Mouse (Mus musculus) hindbrain, postnatal 0 days (tissue): ENCODE data around the gene Dmgdh. TPM values are rescaled to one million over a fixed set of nuclear protein-coding genes. Genes with fewer than 3 reads are reported as not detected.

ENCODE experiments used
- ATAC-seq: fragments of 200-750 bp; cut with Nextera tagmentation; 2 replicates; pipeline ENCODE4 v1.8.0; 2017; ENCODE audit warnings: mild to moderate bottlenecking, moderate TSS enrichment, moderate library complexity
- DNase-seq: peaks from one replicate; pipeline ENCODE4 v3.0.0-alpha.2; 2015; ENCODE audit warnings: low spot score
- H3K27ac ChIP-seq: fragments of 300-500 bp; sonication (generic); 2 replicates; pipeline ENCODE4 v1.5.1; 2014; ENCODE audit warnings: mild to moderate bottlenecking
- H3K27me3 ChIP-seq: fragments of 300-500 bp; sonication (generic); 2 replicates; pipeline ENCODE4 v1.6.1; 2014; ENCODE audit warnings: low read length, mixed read lengths; ENCODE audit not compliant: insufficient read depth
- H3K36me3 ChIP-seq: fragments of 300-500 bp; sonication (generic); 2 replicates; pipeline ENCODE4 v1.6.1; 2014; ENCODE audit warnings: low read length, mixed read lengths; ENCODE audit not compliant: insufficient read depth
- H3K4me1 ChIP-seq: fragments of 300-500 bp; sonication (generic); 2 replicates; pipeline ENCODE4 v1.6.1; 2014; ENCODE audit warnings: antibody characterized with exemption, low read length, mixed read lengths; ENCODE audit not compliant: insufficient read depth
- H3K4me2 ChIP-seq: fragments of 300-500 bp; sonication (generic); 2 replicates; pipeline ENCODE4 v1.6.1; 2014; ENCODE audit warnings: low read depth, mild to moderate bottlenecking, low read length, moderate library complexity, mixed read lengths
- H3K4me3 ChIP-seq: fragments of 300-500 bp; sonication (generic); 2 replicates; pipeline ENCODE4 v1.5.1; 2014; ENCODE audit warnings: low read length
- H3K9ac ChIP-seq: fragments of 300-500 bp; sonication (generic); replicated peaks from 2 replicates; pipeline ENCODE4 v1.6.1; 2014; ENCODE audit warnings: mild to moderate bottlenecking, low read length, moderate library complexity, mixed read lengths
- H3K9me3 ChIP-seq: fragments of 300-500 bp; sonication (generic); 2 replicates; pipeline ENCODE4 v1.6.1; 2016; ENCODE audit warnings: low read length, mixed read lengths
- CTCF ChIP-seq: IDR thresholded peaks from 2 replicates; pipeline ENCODE4 v1.5.1; 2016; ENCODE audit warnings: antibody characterized with exemption, control low read depth, low read depth
- WGBS: fragments of 180-500 bp; shearing (Covaris S2); extraction: QIAGEN DNeasy Blood & Tissue Kit; methylation state at CpG from one replicate; pipeline ENCODE4 v1.1.7; 2014; 5-methylcytosine and 5-hydroxymethylcytosine counted together
- polyA plus RNA-seq: library from polyadenylated mRNA; unstranded; fragments of >200 nt; fragmentation: Nextera tagmentation; extraction: Ambion mirVana; gene quantifications from 2 replicates; pipeline ENCODE4 v1.2.1, GENCODE M21; 2015
- total RNA-seq: library from RNA; depleted of rRNA; stranded (reverse); fragments of >200 nt; gene quantifications from 2 replicates; pipeline ENCODE4 v1.2.3, GENCODE M21; 2014; rRNA removed

Gene Dmgdh
- total RNA-seq (0.07 and 0.21 TPM in 2 replicates), polyA plus RNA-seq (0.28 and 0.43 TPM in 2 replicates)

- ATAC-seq = no peak
- WGBS = 12% methylated on average over 30 of the region's 31 CpGs
- TF ChIP-seq CTCF = no peak
Observed at GRCm38 (mm10) chr13:93674131-93674561, at the start of gene Dmgdh, which contains the start of gene Bhmt2. Gene Dmgdh (plus strand): TSS chr13:93674433. Gene Bhmt2 (minus strand): TSS chr13:93674302.

GRCm38 (mm10) chr13:93628861-93629260 is 45.4 kb upstream of the Dmgdh start:
- TF ChIP-seq CTCF = no peak
- Histone ChIP-seq H3K4me2 (no peak overlapping the region), H3K36me3 (no peaks in the 10 kb centered on the region), H3K9me3 (no peaks in the 10 kb centered on the region), H3K4me1 (no peaks in the 10 kb centered on the region), H3K4me3 (no peak overlapping the region), H3K27me3 (no peaks in the 10 kb centered on the region), H3K27ac (no peak overlapping the region), H3K9ac (no peak overlapping the region)
- WGBS = 19% methylated on average over 6 of the region's 6 CpGs
- DNase-seq (no peak), ATAC-seq (no peak)

More at GRCm38 (mm10) chr13:93674131-93674561, at the start of gene Dmgdh, which contains the start of gene Bhmt2:
- Histone ChIP-seq H3K4me1 (no peaks in the 10 kb centered on the region), H3K4me3 (no peak within 1 kb of the TSS), H3K9ac (no peak within 1 kb of the TSS), H3K36me3 (no peaks in the 10 kb centered on the region), H3K27ac (no peak within 1 kb of the TSS), H3K9me3 (no peaks in the 10 kb centered on the region), H3K4me2 (peak within 1 kb of the TSS; percentile 33), H3K27me3 (no peaks in the 10 kb centered on the region)
- DNase-seq = no peak

GRCm38 (mm10) chr13:93630941-93631705 is 43.1 kb upstream of the Dmgdh start:
- no peaks in the 10 kb centered on the region for H3K36me3 ChIP-seq
- H3K4me2 ChIP-seq = no peak overlapping the region
- no peak overlapping the region for H3K27ac ChIP-seq
- no peak overlapping the region for H3K9ac ChIP-seq
- no peak for TF ChIP-seq CTCF
- 66% methylated on average over 10 of the region's 10 CpGs for WGBS
- DNase-seq (peak; percentile 34), ATAC-seq (no peak)
- no peaks in the 10 kb centered on the region for H3K9me3 ChIP-seq
- no peaks in the 10 kb centered on the region for H3K27me3 ChIP-seq
- no peaks in the 10 kb centered on the region for H3K4me1 ChIP-seq
- no peak overlapping the region for H3K4me3 ChIP-seq

GRCm38 (mm10) chr13:93632927-93633326 is 41.3 kb upstream of the Dmgdh start:
- DNase-seq (no peak), ATAC-seq (no peak)
- Histone ChIP-seq H3K36me3 (no peaks in the 10 kb centered on the region), H3K9me3 (no peaks in the 10 kb centered on the region), H3K27ac (no peak overlapping the region), H3K4me1 (0 out of 2 replicates have a peak, but pooled peaks cover 4% of the 10 kb centered on the region), H3K4me3 (no peak overlapping the region), H3K4me2 (no peak overlapping the region), H3K9ac (no peak overlapping the region), H3K27me3 (no peaks in the 10 kb centered on the region)
- no peak for TF ChIP-seq CTCF
- WGBS = 90% methylated on average over 5 of the region's 5 CpGs

- no peak for TF ChIP-seq CTCF
- ATAC-seq (no peak), DNase-seq (no peak)
- no peak overlapping the region for H3K27ac ChIP-seq
- no peaks in the 10 kb centered on the region for H3K27me3 ChIP-seq
- H3K4me2 ChIP-seq = no peak overlapping the region
- no peaks in the 10 kb centered on the region for H3K9me3 ChIP-seq
- H3K4me1 ChIP-seq = 0 out of 2 replicates have a peak, but pooled peaks cover 4% of the 10 kb centered on the region
- H3K9ac ChIP-seq = no peak overlapping the region
- 81% methylated on average over 1 of the region's 1 CpGs for WGBS
- no peak overlapping the region for H3K4me3 ChIP-seq
- H3K36me3 ChIP-seq = no peaks in the 10 kb centered on the region
Observed at GRCm38 (mm10) chr13:93636561-93636960, 37.7 kb upstream of the Dmgdh start.

- H3K4me1 ChIP-seq = 0 out of 2 replicates have a peak, but pooled peaks cover 4% of the 10 kb centered on the region
- H3K27me3 ChIP-seq = no peaks in the 10 kb centered on the region
- ATAC-seq = no peak
- H3K9me3 ChIP-seq = no peaks in the 10 kb centered on the region
- H3K36me3 ChIP-seq = no peaks in the 10 kb centered on the region
- no peak within 1 kb of the TSS for H3K27ac ChIP-seq
- TF ChIP-seq CTCF = no peak
- no peak within 1 kb of the TSS for H3K4me3 ChIP-seq
- no peak within 1 kb of the TSS for H3K4me2 ChIP-seq
- no peak within 1 kb of the TSS for H3K9ac ChIP-seq
- 70% methylated on average over 19 of the region's 19 CpGs for WGBS
- no peak for DNase-seq
Observed at GRCm38 (mm10) chr13:93637282-93638245, 36.7 kb upstream of the Dmgdh start, which contains the start of gene Bhmt. Gene Bhmt (minus strand): TSS chr13:93637961.
